Mouse (Mus musculus) cerebellum, adult 2 months (tissue): ENCODE measurements at regions not wholly inside any gene's neighbourhood (a gene's known extent, or its start where the extent isn't known, plus 50 kb on each side); places are given as distances from the start of the nearest gene placed in this dataset.

ENCODE experiments used
- DNase-seq, 2 experiments: peaks; one replicate each; pipeline ENCODE4 v3.0.0; 2021
- H3K27ac ChIP-seq: fragments of 200-500 bp; 2 replicates; pipeline ENCODE4 v1.5.1; 2012; ENCODE audit warnings: low read length, control low read depth, inconsistent platforms; ENCODE audit not compliant: insufficient read depth
- H3K27me3 ChIP-seq: fragments of 200-500 bp; 2 replicates; pipeline ENCODE4 v1.6.1; 2012; ENCODE audit warnings: inconsistent platforms, mild to moderate bottlenecking, low read length, moderate library complexity; ENCODE audit not compliant: control insufficient read depth, insufficient read depth
- H3K4me1 ChIP-seq: fragments of 200-500 bp; 2 replicates; pipeline ENCODE4 v1.6.1; 2011; ENCODE audit warnings: low read length; ENCODE audit not compliant: control insufficient read depth, insufficient read depth
- H3K4me3 ChIP-seq: fragments of 200-500 bp; replicated peaks from 2 replicates; pipeline ENCODE3; 2011; ENCODE audit warnings: mild to moderate bottlenecking, low read depth, low read length, control low read depth; ENCODE audit not compliant: insufficient read depth
- CTCF ChIP-seq: fragments of 200-500 bp; IDR thresholded peaks from 2 replicates; pipeline ENCODE4 v1.5.1; 2011; ENCODE audit warnings: low read depth, mild to moderate bottlenecking, control low read depth, low read length, moderate library complexity, borderline replicate concordance; ENCODE audit not compliant: insufficient read depth
- POLR2A ChIP-seq: fragments of 200-500 bp; IDR thresholded peaks from 2 replicates; pipeline ENCODE4 v1.6.1; 2011; ENCODE audit warnings: low read length, control low read depth, borderline replicate concordance; ENCODE audit not compliant: insufficient read depth
- WGBS: fragments of 180-500 bp; shearing (Covaris S2); methylation state at CpG from one replicate; pipeline ENCODE4 v1.1.7; 2018; 5-methylcytosine and 5-hydroxymethylcytosine counted together

DNA sequence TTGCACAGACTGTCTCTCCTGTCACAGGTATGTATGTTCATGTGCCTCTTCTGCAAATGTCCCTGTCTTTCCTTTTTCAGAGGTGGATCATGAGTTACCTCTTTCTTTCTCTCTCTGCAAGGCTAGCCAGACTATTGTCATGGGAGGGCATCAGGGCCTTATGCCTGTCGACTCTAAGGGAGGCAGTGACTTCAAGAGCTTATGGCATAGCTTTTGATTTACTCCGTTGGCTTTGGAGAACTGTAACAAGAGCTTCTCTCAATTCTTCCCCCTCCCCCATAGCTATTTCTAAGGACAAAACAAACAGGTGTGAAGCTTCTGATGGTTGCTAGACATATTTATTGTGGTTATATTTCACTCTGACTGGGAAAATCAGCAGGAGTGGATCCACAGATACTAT lies 191.0 kb downstream of the Papss1 start:
- Histone ChIP-seq H3K27ac (no peak overlapping the region), H3K27me3 (no peaks in the 10 kb centered on the region), H3K4me1 (no peaks in the 10 kb centered on the region), H3K4me3 (no peak overlapping the region)
- no peak for DNase-seq
- WGBS: 82% methylated on average over 2 of the region's 2 CpGs
- TF ChIP-seq CTCF (no peak), POLR2A (no peak)

DNA sequence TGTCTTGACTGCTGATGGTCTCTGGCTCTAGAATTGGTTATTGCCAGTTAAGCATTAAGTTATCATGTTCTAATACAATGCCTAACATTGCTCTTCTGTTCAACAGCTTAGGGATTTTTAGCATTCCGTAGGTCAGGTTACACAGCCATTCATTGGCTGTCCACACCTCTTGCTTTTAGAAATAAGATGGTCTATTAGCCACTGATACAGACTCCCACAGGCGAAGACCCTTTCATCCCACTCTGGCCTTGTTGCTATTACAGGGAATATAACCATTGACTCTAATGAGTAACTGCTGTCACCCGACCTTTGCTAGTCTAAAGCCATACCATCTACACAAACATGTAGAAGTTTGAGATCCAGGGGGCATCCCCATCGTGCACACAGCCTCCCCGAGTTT lies 191.6 kb downstream of the Papss1 start:
- H3K27me3 ChIP-seq: no peaks in the 10 kb centered on the region
- H3K4me3 ChIP-seq: no peak overlapping the region
- TF ChIP-seq CTCF: no peak
- TF ChIP-seq POLR2A: no peak
- H3K4me1 ChIP-seq: no peaks in the 10 kb centered on the region
- WGBS: 85% methylated on average over 5 of the region's 5 CpGs
- no peak for DNase-seq
- no peak overlapping the region for H3K27ac ChIP-seq

DNA sequence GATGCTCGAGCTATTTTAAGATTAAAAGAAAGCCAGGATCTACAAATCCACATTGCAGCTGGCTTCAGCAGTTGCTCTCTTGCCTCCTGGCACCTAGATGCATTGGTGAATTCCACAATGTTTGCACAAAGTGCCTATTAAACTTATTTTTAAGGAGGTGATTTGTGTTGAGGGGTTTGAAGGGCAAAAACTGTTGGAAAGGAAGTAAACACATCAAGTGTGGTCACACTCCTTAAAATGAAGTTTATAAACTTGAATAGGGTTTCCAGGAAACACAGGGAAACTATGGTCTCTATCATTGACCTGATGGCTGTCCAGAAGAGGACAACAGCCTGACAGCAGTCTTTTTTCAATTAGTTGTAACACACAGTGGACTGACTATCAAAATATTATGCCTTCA lies 205.4 kb downstream of the Papss1 start:
- TF ChIP-seq POLR2A (no peak), CTCF (no peak)
- WGBS: 56% methylated on average over 1 of the region's 1 CpGs
- no peak for DNase-seq
- H3K27me3 ChIP-seq: no peaks in the 10 kb centered on the region
- no peak overlapping the region for H3K27ac ChIP-seq
- H3K4me3 ChIP-seq: no peak overlapping the region
- H3K4me1 ChIP-seq: no peaks in the 10 kb centered on the region

DNA sequence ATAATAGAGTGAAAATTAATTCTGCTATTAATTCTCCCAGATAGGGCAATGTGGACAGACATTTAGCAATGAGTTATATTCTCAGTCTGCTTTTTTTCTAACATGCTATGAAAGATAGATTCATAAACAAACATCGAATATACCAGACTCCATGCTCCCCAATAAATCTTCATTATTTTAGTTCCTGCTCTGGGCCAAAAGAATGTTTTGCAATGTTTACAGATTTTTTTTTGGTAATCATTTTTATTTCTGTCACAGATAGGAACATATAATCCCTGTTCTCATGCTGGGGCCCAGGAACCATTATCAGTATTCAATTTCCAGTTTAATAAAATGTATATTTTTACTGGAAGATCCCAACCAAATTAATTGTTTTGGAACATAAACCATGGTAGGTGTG lies 205.9 kb downstream of the Papss1 start:
- Histone ChIP-seq H3K4me3 (no peak overlapping the region), H3K27me3 (no peaks in the 10 kb centered on the region), H3K4me1 (no peaks in the 10 kb centered on the region), H3K27ac (no peak overlapping the region)
- DNase-seq: no peak
- WGBS: 96% methylated on average over 1 of the region's 1 CpGs
- TF ChIP-seq CTCF: no peak
- no peak for TF ChIP-seq POLR2A

DNA sequence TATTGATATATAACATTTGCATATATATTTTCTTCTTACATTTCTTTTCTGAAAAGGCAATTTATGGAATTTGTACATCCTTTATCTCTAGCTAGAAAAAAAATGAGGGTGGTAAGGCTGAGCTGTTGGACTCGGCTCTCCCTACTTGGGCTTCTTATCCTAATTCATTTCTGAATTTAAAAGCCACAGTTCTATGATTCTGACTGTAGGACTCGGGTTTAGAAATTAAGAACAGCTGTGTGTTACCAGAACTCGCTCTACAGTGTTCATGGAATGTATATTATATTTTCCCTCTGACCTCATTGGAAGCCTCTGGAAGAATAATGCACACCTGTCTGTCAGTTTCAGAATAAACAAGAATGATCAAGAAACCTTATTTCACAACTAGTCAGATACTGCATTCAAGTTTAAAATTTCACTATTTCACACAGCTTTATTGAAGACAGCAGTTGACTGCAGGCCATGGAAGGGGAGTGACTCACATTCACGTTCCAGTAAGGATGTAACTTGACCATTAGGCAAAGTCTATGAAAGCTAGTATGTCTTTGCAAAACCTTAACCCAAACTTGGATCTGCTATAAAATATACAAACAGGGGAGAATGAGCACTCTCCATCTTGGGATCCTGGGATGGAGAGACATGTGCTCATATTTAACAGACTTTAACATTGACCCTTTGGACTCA lies 207.4 kb downstream of the Papss1 start:
- WGBS: 90% methylated on average over 4 of the region's 4 CpGs
- no peak for TF ChIP-seq POLR2A
- TF ChIP-seq CTCF: no peak
- Histone ChIP-seq H3K4me1 (no peaks in the 10 kb centered on the region; the same call in 1 of the 2 replicates), H3K27me3 (no peaks in the 10 kb centered on the region), H3K27ac (no peak overlapping the region), H3K4me3 (no peak overlapping the region)
- DNase-seq: no peak

DNA sequence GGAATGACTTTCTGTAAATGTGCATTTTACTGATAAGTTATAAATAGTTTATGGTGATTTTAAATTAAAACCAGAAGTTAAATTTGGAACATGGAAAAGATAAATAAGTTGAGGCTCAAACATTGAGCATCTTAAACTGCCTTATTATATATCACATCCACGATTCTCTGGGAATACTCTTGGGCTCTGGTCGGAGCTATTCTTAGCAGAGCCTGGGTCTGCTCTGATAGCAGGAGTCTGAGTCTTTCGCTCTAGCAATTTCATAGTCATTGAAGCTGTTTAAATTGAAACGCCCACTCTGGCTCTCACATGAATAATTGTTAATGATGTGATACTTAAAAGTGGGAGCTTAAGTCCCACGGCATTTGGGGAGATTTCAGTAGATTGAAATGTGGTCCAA lies 208.0 kb downstream of the Papss1 start:
- WGBS: 70% methylated on average over 5 of the region's 5 CpGs
- no peak for DNase-seq

DNA sequence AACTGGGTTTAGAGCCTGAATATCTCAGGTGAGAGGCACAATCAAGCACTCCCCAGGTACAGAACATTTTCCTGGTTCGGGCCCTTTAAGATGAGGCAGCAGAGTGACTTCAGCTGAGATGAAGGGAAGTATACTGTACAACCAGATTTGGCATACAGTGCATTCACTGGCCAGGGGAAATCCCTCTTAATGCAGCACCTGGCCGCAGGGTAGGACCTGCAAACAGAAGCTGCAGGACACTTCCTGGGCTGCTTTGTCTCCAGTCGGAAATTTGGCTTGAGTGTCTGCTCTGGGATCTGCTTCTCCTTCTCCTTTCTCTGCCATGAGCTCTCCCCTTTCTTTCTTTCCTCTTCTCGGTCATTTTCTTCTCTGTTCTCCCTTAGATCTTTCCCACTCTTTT lies 210.9 kb downstream of the Papss1 start:
- Histone ChIP-seq H3K4me1 (no peaks in the 10 kb centered on the region; the same call in 1 of the 2 replicates), H3K4me3 (no peak overlapping the region), H3K27me3 (no peaks in the 10 kb centered on the region), H3K27ac (no peak overlapping the region)
- DNase-seq: peak; percentile 25 to 67
- TF ChIP-seq POLR2A (no peak), CTCF (no peak)
- 22% methylated on average over 4 of the region's 4 CpGs for WGBS

More for the DNA sequence above, 208.0 kb downstream of the Papss1 start:
- Histone ChIP-seq H3K4me3 (no peak overlapping the region), H3K27ac (no peak overlapping the region), H3K27me3 (no peaks in the 10 kb centered on the region), H3K4me1 (no peaks in the 10 kb centered on the region; the same call in 1 of the 2 replicates)
- no peak for TF ChIP-seq POLR2A
- TF ChIP-seq CTCF: no peak

DNA sequence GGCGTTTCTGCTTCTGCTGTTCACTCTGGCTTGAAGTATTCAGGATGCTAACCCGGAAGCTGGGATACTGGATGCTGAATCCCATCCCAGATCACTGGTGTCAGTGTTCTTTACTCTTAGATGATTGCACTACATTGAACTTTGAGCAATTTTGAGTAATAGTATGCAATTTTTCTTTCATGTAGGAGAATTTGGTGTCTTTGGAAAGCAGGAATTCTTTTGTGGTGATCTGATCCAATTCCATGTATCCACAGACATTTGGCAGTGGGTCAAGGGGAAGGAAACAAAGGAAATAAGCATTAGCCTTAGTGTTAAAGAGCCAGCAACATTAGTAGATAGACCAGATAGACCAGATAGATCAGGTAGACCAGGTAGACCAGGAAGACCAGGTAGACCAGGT lies 212.1 kb downstream of the Papss1 start:
- TF ChIP-seq POLR2A (no peak), CTCF (no peak)
- H3K4me1 ChIP-seq: no peaks in the 10 kb centered on the region; the same call in 1 of the 2 replicates
- H3K27me3 ChIP-seq: no peaks in the 10 kb centered on the region
- H3K4me3 ChIP-seq: no peak overlapping the region
- DNase-seq: no peak
- 83% methylated on average over 2 of the region's 2 CpGs for WGBS
- no peak overlapping the region for H3K27ac ChIP-seq

DNA sequence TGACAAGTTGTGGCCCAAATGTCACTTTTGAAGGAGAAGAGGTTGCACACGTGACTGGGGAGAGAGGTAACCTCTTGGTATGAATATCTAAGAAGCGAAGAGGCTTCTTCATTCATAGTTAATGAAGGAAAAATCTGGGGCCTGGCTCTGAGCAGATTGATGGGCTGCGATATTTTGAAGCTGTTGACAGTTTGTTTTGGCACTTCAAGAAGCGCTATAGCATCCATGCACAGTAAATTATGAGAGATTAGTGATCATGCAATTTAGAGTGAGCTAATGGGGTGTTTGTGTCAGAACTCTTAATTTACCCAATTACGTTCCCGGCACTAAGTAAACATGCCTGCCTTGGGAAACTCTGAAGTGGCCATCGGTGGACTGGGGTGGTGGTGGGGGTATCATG lies 215.2 kb downstream of the Papss1 start:
- Histone ChIP-seq H3K27ac (no peak overlapping the region), H3K4me1 (no peaks in the 10 kb centered on the region; the same call in 1 of the 2 replicates), H3K27me3 (no peaks in the 10 kb centered on the region), H3K4me3 (no peak overlapping the region)
- 94% methylated on average over 7 of the region's 7 CpGs for WGBS
- no peak for TF ChIP-seq POLR2A
- TF ChIP-seq CTCF: no peak
- no peak for DNase-seq
